Mouse (Mus musculus) limb, embryonic 13.5 days (tissue): ENCODE data around the gene Haao. TPM values are rescaled to one million over a fixed set of nuclear protein-coding genes. Genes with fewer than 3 reads are reported as not detected.

Experiments
- ATAC-seq: fragments of 200-750 bp; cut with Nextera tagmentation; 2 replicates; pipeline ENCODE4 v1.8.0; 2017; ENCODE audit warnings: low read depth, moderate number of reproducible peaks, moderate TSS enrichment; ENCODE audit not compliant: low FRiP score
- H3K27ac ChIP-seq: fragments of 300-500 bp; sonication (generic); 2 replicates; pipeline ENCODE4 v1.5.1; 2015; ENCODE audit warnings: inconsistent platforms, mild to moderate bottlenecking, moderate library complexity
- H3K27me3 ChIP-seq: fragments of 300-500 bp; sonication (generic); 2 replicates; pipeline ENCODE4 v1.6.1; 2015; ENCODE audit warnings: mild to moderate bottlenecking, inconsistent platforms
- H3K36me3 ChIP-seq: fragments of 300-500 bp; sonication (generic); 2 replicates; pipeline ENCODE4 v1.6.1; 2015; ENCODE audit warnings: inconsistent platforms, mild to moderate bottlenecking, moderate library complexity
- H3K4me1 ChIP-seq: fragments of 300-500 bp; sonication (generic); 2 replicates; pipeline ENCODE4 v1.6.1; 2015; ENCODE audit warnings: inconsistent platforms
- H3K4me2 ChIP-seq: fragments of 300-500 bp; sonication (generic); replicated peaks from 2 replicates; pipeline ENCODE4 v1.6.1; 2015; ENCODE audit warnings: inconsistent platforms, mild to moderate bottlenecking, moderate library complexity
- H3K4me3 ChIP-seq: fragments of 300-500 bp; sonication (generic); 2 replicates; pipeline ENCODE4 v1.5.1; 2015; ENCODE audit warnings: moderate library complexity, mild to moderate bottlenecking, inconsistent platforms
- H3K9ac ChIP-seq: fragments of 300-500 bp; sonication (generic); 2 replicates; pipeline ENCODE4 v1.6.1; 2015; ENCODE audit warnings: mild to moderate bottlenecking, inconsistent platforms
- H3K9me3 ChIP-seq: fragments of 300-500 bp; sonication (generic); 2 replicates; pipeline ENCODE4 v1.6.1; 2016; ENCODE audit warnings: inconsistent platforms
- WGBS: fragments of 180-500 bp; shearing (Covaris S2); methylation state at CpG from one replicate; pipeline ENCODE4 v1.1.7; 2015; 5-methylcytosine and 5-hydroxymethylcytosine counted together
- polyA plus RNA-seq: library from polyadenylated mRNA; unstranded; fragments of >200 nt; fragmentation: Nextera tagmentation; extraction: Ambion mirVana; gene quantifications from 2 replicates; pipeline ENCODE4 v1.2.1, GENCODE M21; 2015

The Haao gene
- polyA plus RNA-seq, 1 experiment from 2014 or later = 1.3 TPM

GRCm38 (mm10) chr17:83848482-83848881 is 719 bp upstream of the Haao start:
- ATAC-seq = no peak
- Histone ChIP-seq H3K27me3 (no peaks in the 10 kb centered on the region), H3K36me3 (no peaks in the 10 kb centered on the region), H3K4me2 (no peak overlapping the region), H3K27ac (no peak overlapping the region), H3K9me3 (no peaks in the 10 kb centered on the region), H3K9ac (no peak overlapping the region), H3K4me1 (peaks cover 13% of the 10 kb centered on the region), H3K4me3 (no peak overlapping the region)
- 41% methylated on average over 4 of the region's 4 CpGs for WGBS

- Histone ChIP-seq H3K27me3 (no peaks in the 10 kb centered on the region), H3K9me3 (no peaks in the 10 kb centered on the region), H3K4me2 (no peak overlapping the region), H3K4me1 (peaks cover 13% of the 10 kb centered on the region), H3K36me3 (no peaks in the 10 kb centered on the region), H3K9ac (no peak overlapping the region), H3K27ac (no peak overlapping the region), H3K4me3 (no peak overlapping the region)
- no peak for ATAC-seq
- WGBS = 78% methylated on average over 6 of the region's 6 CpGs
Measured at GRCm38 (mm10) chr17:83847100-83847499, 663 bp downstream of the Haao start.

- Histone ChIP-seq H3K27ac (no peak overlapping the region), H3K36me3 (no peaks in the 10 kb centered on the region), H3K4me1 (peaks cover 13% of the 10 kb centered on the region), H3K27me3 (no peaks in the 10 kb centered on the region), H3K9me3 (no peaks in the 10 kb centered on the region), H3K4me2 (no peak overlapping the region), H3K4me3 (no peak overlapping the region), H3K9ac (no peak overlapping the region)
- 76% methylated on average over 21 of the region's 21 CpGs for WGBS
- ATAC-seq = no peak
Measured at GRCm38 (mm10) chr17:83846301-83847021, 1.3 kb downstream of the Haao start.

- Histone ChIP-seq H3K4me3 (no peak overlapping the region), H3K36me3 (no peaks in the 10 kb centered on the region), H3K4me1 (peaks cover 13% of the 10 kb centered on the region), H3K9me3 (no peaks in the 10 kb centered on the region), H3K4me2 (no peak overlapping the region), H3K27ac (no peak overlapping the region), H3K27me3 (no peaks in the 10 kb centered on the region), H3K9ac (no peak overlapping the region)
- WGBS = 82% methylated on average over 8 of the region's 8 CpGs
- ATAC-seq = no peak
Measured at GRCm38 (mm10) chr17:83845538-83845937, 2.2 kb downstream of the Haao start.

- peaks cover 6% of the 10 kb centered on the region; the same call in 1 of the 2 replicates for H3K4me1 ChIP-seq
- no peak for ATAC-seq
Measured at GRCm38 (mm10) chr17:83843780-83844179, 4.0 kb downstream of the Haao start.

GRCm38 (mm10) chr17:83841011-83841410 is 6.8 kb downstream of the Haao start:
- ATAC-seq = no peak
- WGBS = 84% methylated on average over 5 of the region's 5 CpGs

More at GRCm38 (mm10) chr17:83843780-83844179, 4.0 kb downstream of the Haao start:
- no peaks in the 10 kb centered on the region for H3K9me3 ChIP-seq
- no peak overlapping the region for H3K4me2 ChIP-seq
- H3K27ac ChIP-seq = no peak overlapping the region
- H3K27me3 ChIP-seq = no peaks in the 10 kb centered on the region
- WGBS = 70% methylated on average over 7 of the region's 7 CpGs
- H3K36me3 ChIP-seq = no peaks in the 10 kb centered on the region
- H3K4me3 ChIP-seq = no peak overlapping the region
- H3K9ac ChIP-seq = no peak overlapping the region

GRCm38 (mm10) chr17:83839132-83839531 is 8.6 kb downstream of the Haao start:
- H3K9ac ChIP-seq = no peak overlapping the region
- H3K36me3 ChIP-seq = no peaks in the 10 kb centered on the region
- no peaks in the 10 kb centered on the region for H3K9me3 ChIP-seq
- peaks cover 49% of the 10 kb centered on the region for H3K4me1 ChIP-seq
- no peak overlapping the region for H3K27ac ChIP-seq
- H3K27me3 ChIP-seq = no peaks in the 10 kb centered on the region
- no peak for ATAC-seq
- no peak overlapping the region for H3K4me3 ChIP-seq
- 57% methylated on average over 9 of the region's 9 CpGs for WGBS
- H3K4me2 ChIP-seq = no peak overlapping the region

More at GRCm38 (mm10) chr17:83841011-83841410, 6.8 kb downstream of the Haao start:
- H3K9ac ChIP-seq = no peak overlapping the region
- peaks cover 32% of the 10 kb centered on the region for H3K4me1 ChIP-seq
- H3K9me3 ChIP-seq = no peaks in the 10 kb centered on the region
- no peak overlapping the region for H3K27ac ChIP-seq
- H3K4me2 ChIP-seq = no peak overlapping the region
- no peak overlapping the region for H3K4me3 ChIP-seq
- no peaks in the 10 kb centered on the region for H3K27me3 ChIP-seq
- no peaks in the 10 kb centered on the region for H3K36me3 ChIP-seq

- Histone ChIP-seq H3K4me1 (peaks cover 50% of the 10 kb centered on the region), H3K4me2 (peak overlapping the region; percentile 19; the same call in 1 of the 2 replicates), H3K36me3 (no peaks in the 10 kb centered on the region), H3K9me3 (no peaks in the 10 kb centered on the region), H3K27me3 (no peaks in the 10 kb centered on the region), H3K27ac (peak overlapping the region; percentile 74), H3K9ac (no peak overlapping the region), H3K4me3 (no peak overlapping the region)
- ATAC-seq = no peak
- 40% methylated on average over 8 of the region's 8 CpGs for WGBS
Measured at GRCm38 (mm10) chr17:83837659-83838190, 10.0 kb downstream of the Haao start.

- Histone ChIP-seq H3K4me2 (peak overlapping the region; percentile 23; the same call in 1 of the 2 replicates), H3K9ac (no peak overlapping the region), H3K27ac (peak overlapping the region; percentile 77), H3K36me3 (no peaks in the 10 kb centered on the region), H3K4me3 (no peak overlapping the region), H3K4me1 (peaks cover 50% of the 10 kb centered on the region), H3K27me3 (no peaks in the 10 kb centered on the region), H3K9me3 (no peaks in the 10 kb centered on the region)
- no peak for ATAC-seq
- 45% methylated on average over 3 of the region's 3 CpGs for WGBS
Measured at GRCm38 (mm10) chr17:83836048-83836447, 11.7 kb downstream of the Haao start.

GRCm38 (mm10) chr17:83834120-83834519 is 13.6 kb downstream of the Haao start:
- Histone ChIP-seq H3K36me3 (no peaks in the 10 kb centered on the region), H3K4me1 (peaks cover 59% of the 10 kb centered on the region), H3K27ac (no peak overlapping the region), H3K9ac (no peak overlapping the region), H3K4me3 (no peak overlapping the region), H3K4me2 (no peak overlapping the region), H3K9me3 (no peaks in the 10 kb centered on the region), H3K27me3 (no peaks in the 10 kb centered on the region)
- ATAC-seq = no peak
- WGBS = 63% methylated on average over 4 of the region's 4 CpGs

GRCm38 (mm10) chr17:83830616-83831292 is 17.0 kb downstream of the Haao start:
- 95% methylated on average over 4 of the region's 4 CpGs for WGBS
- no peak for ATAC-seq
- H3K9ac ChIP-seq = no peak overlapping the region
- H3K4me3 ChIP-seq = no peak overlapping the region
- peaks cover 29% of the 10 kb centered on the region for H3K4me1 ChIP-seq
- no peaks in the 10 kb centered on the region for H3K9me3 ChIP-seq
- no peaks in the 10 kb centered on the region for H3K27me3 ChIP-seq
- no peak overlapping the region for H3K27ac ChIP-seq
- no peak overlapping the region for H3K4me2 ChIP-seq
- no peaks in the 10 kb centered on the region for H3K36me3 ChIP-seq

GRCm38 (mm10) chr17:83829356-83829755 is 18.4 kb downstream of the Haao start:
- Histone ChIP-seq H3K36me3 (no peaks in the 10 kb centered on the region), H3K27ac (no peak overlapping the region), H3K9ac (no peak overlapping the region), H3K27me3 (no peaks in the 10 kb centered on the region), H3K4me3 (no peak overlapping the region), H3K4me1 (peaks cover 17% of the 10 kb centered on the region; the same call in 1 of the 2 replicates), H3K4me2 (no peak overlapping the region), H3K9me3 (no peaks in the 10 kb centered on the region)
- ATAC-seq = no peak
- 59% methylated on average over 3 of the region's 3 CpGs for WGBS
